Comparison of ENCODE assay signal across 8 mouse cellular contexts in the genomic region with DNA sequence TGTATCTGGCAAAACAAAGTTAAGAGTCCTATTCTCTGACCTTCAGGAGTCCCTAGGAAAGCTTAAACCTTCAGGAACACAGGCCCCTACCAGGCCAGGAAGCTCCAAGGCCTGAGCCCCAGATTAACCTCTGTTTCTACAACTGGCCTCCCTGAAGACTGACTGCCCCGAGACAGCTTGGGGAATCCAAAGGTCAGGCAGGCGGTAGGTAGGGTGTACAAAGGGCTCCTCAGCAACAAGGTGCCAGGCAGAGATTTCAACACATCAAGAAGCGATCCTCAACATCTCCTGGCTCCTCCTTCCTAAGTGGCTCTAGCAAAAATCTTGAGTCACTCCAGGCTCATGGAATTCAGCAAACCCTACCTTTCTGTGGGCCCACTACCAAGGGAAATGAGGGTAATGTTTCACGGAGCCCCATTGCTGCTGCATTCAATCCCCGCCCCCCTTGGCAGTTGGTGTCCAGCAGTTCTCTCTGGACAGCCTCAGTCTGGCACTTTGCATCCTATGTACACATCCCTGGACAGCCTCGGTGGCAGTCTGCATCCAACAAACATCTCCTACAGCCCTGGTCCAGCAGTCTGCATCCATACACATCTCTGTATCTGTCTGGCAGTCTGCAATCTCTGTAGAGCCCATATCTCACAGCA. TPM values are rescaled to one million over a fixed set of nuclear protein-coding genes. Genes with fewer than 3 reads are reported as not detected.
A peak's percentile ranks its signal among the peaks of the same experiment; 100 is the strongest.
DNase-seq lines count a peak whose midpoint lies in the region; ATAC-seq and TF ChIP-seq lines count a peak whose summit lies in the region.

No protein-coding gene starts in this region.

- DNase-seq in heart, postnatal 0 days (ENCODE audit: low spot score), result no peak
- no peak for DNase-seq in heart, adult 8-10 months (ENCODE audit: low spot score)
- DNase-seq in layer of hippocampus, postnatal 10 days (ENCODE audit: low spot score in 2 of 2), result no peak
- DNase-seq in left cerebral cortex, postnatal 25 days (ENCODE audit: low spot score in 2 of 2), result no peak
- no peak for DNase-seq in testis, postnatal 14 days (ENCODE audit: low spot score)

- H3ac ChIP-seq in myocyte (ENCODE audit: control insufficient read depth, insufficient read length), result peak overlapping the region; percentile 31

- H3K4me1 ChIP-seq in heart, postnatal 0 days (ENCODE audit: control insufficient read depth, insufficient read depth), result peaks cover 7% of the 10 kb centered on the region
- H3K4me1 ChIP-seq in embryonic facial prominence, embryonic 15.5 days, result peaks cover 15% of the 10 kb centered on the region
- peaks cover 7% of the 10 kb centered on the region for H3K4me1 ChIP-seq in kidney, embryonic 14.5 days (ENCODE audit: control insufficient read depth, insufficient read depth, low read length)

- no peak for ATAC-seq in heart, postnatal 0 days (ENCODE audit: insufficient read depth, low read depth)
- ATAC-seq in embryonic facial prominence, embryonic 15.5 days (ENCODE audit: insufficient number of reproducible peaks, low FRiP score, low TSS enrichment, low read depth), result no peak
- ATAC-seq in kidney, embryonic 14.5 days (ENCODE audit: low FRiP score, low TSS enrichment), result no peak

- no peak for TF ChIP-seq EP300 in heart, postnatal 0 days (IDR thresholded peaks at IDR 0.05; ENCODE audit: low read depth)

- 49% methylated on average over 6 of the region's 6 CpGs for WGBS in heart, postnatal 0 days
- 55% methylated on average over 6 of the region's 6 CpGs for WGBS in embryonic facial prominence, embryonic 15.5 days
- WGBS in kidney, embryonic 14.5 days, result 43% methylated on average over 6 of the region's 6 CpGs

- peak overlapping the region; percentile 95 for H3K4me3 ChIP-seq in heart, postnatal 0 days (ENCODE audit: low read depth, low read length)
- H3K4me3 ChIP-seq in embryonic facial prominence, embryonic 15.5 days (replicated peaks), result peak overlapping the region; percentile 90
- H3K4me3 ChIP-seq in kidney, embryonic 14.5 days (ENCODE audit: low read length), result peak overlapping the region; percentile 73
- H3K4me3 ChIP-seq in myocyte, result peak overlapping the region; percentile 58

- H3K27me3 ChIP-seq in heart, postnatal 0 days (ENCODE audit: control insufficient read depth, insufficient read depth, low read length), result no peaks in the 10 kb centered on the region
- H3K27me3 ChIP-seq in embryonic facial prominence, embryonic 15.5 days, result no peaks in the 10 kb centered on the region
- no peaks in the 10 kb centered on the region for H3K27me3 ChIP-seq in kidney, embryonic 14.5 days (ENCODE audit: control insufficient read depth, insufficient read depth, low read length)
- H3K27me3 ChIP-seq in myocyte (ENCODE audit: control insufficient read depth, insufficient read depth, insufficient read length), result no peaks in the 10 kb centered on the region

- H3K27ac ChIP-seq in heart, postnatal 0 days (ENCODE audit: low read depth), result no peak overlapping the region; the same call in 1 of the 2 replicates
- 0 out of 2 replicates have a peak overlapping the region, but pooled peaks have one; percentile 65 for H3K27ac ChIP-seq in embryonic facial prominence, embryonic 15.5 days (replicated peaks)
- H3K27ac ChIP-seq in kidney, embryonic 14.5 days (ENCODE audit: low read depth, low read length), result no peak overlapping the region; the same call in none of the 2 replicates

- TF ChIP-seq POLR2A in myocyte (IDR thresholded peaks at IDR 0.05; ENCODE audit: insufficient read length, low read depth), result no peak

- H3K79me2 ChIP-seq in myocyte (ENCODE audit: control insufficient read depth, insufficient read depth), result peaks cover 8% of the 10 kb centered on the region

- H3K36me3 ChIP-seq in heart, postnatal 0 days (replicated peaks; ENCODE audit: control insufficient read depth, insufficient read depth, low read length), result peaks cover 33% of the 10 kb centered on the region
- peaks cover 39% of the 10 kb centered on the region for H3K36me3 ChIP-seq in embryonic facial prominence, embryonic 15.5 days
- peaks cover 30% of the 10 kb centered on the region for H3K36me3 ChIP-seq in kidney, embryonic 14.5 days (ENCODE audit: control insufficient read depth, insufficient read depth, low read length)
- peaks cover 4% of the 10 kb centered on the region for H3K36me3 ChIP-seq in myocyte (ENCODE audit: control insufficient read depth, insufficient read depth)

- intact Hi-C loops in left cerebral cortex, postnatal 25 days (cut with DNase I), result no loop called here

- H3K9me3 ChIP-seq in heart, postnatal 0 days (replicated peaks; ENCODE audit: control insufficient read depth, low read length), result no peaks in the 10 kb centered on the region
- H3K9me3 ChIP-seq in embryonic facial prominence, embryonic 15.5 days (replicated peaks), result no peaks in the 10 kb centered on the region
- H3K9me3 ChIP-seq in kidney, embryonic 14.5 days (ENCODE audit: control insufficient read depth, low read length), result no peaks in the 10 kb centered on the region

- peak overlapping the region; percentile 86 for H3K4me2 ChIP-seq in heart, postnatal 0 days (ENCODE audit: low read depth, low read length)
- peak overlapping the region; percentile 75 for H3K4me2 ChIP-seq in embryonic facial prominence, embryonic 15.5 days (replicated peaks)
- H3K4me2 ChIP-seq in kidney, embryonic 14.5 days (replicated peaks; ENCODE audit: low read depth, low read length), result peak overlapping the region; percentile 79
- H3K4me2 ChIP-seq in myocyte (ENCODE audit: low read depth), result peak overlapping the region; percentile 93

- TF ChIP-seq CTCF in heart, postnatal 0 days (IDR thresholded peaks at IDR 0.05; ENCODE audit: low read depth), result no peak

- peak overlapping the region; percentile 81 for H3K9ac ChIP-seq in heart, postnatal 0 days (replicated peaks; ENCODE audit: low read depth, low read length)
- peak overlapping the region; percentile 83 for H3K9ac ChIP-seq in embryonic facial prominence, embryonic 15.5 days
- peak overlapping the region; percentile 79 for H3K9ac ChIP-seq in kidney, embryonic 14.5 days (ENCODE audit: low read depth, low read length)

TF ChIP-seq in myocyte, 11 proteins besides CTCF, POLR2A, EP300 and RAD21 (continues in another document):
- TF ChIP-seq POLR2AphosphoS2 (IDR thresholded peaks at IDR 0.05; ENCODE audit: insufficient read length, low read depth), result no peak
- no peak for TF ChIP-seq E2F4 (IDR thresholded peaks at IDR 0.05; ENCODE audit: insufficient read depth)
- TF ChIP-seq MAX (IDR thresholded peaks at IDR 0.05; ENCODE audit: low read depth), result no peak
- no peak for TF ChIP-seq SRF (IDR thresholded peaks at IDR 0.05; ENCODE audit: control insufficient read depth, insufficient read length, low read depth)
- no peak for TF ChIP-seq MYOG (IDR thresholded peaks at IDR 0.05; ENCODE audit: control insufficient read depth in 1 of 3, insufficient read depth in 1 of 3, insufficient read length in 2 of 3, low read depth in 2 of 3)
- no peak for TF ChIP-seq TCF12 (IDR thresholded peaks at IDR 0.05; ENCODE audit: insufficient read depth, poor library complexity, severe bottlenecking)
- no peak for TF ChIP-seq MYOD1 (IDR thresholded peaks at IDR 0.05; ENCODE audit: control insufficient read depth in 1 of 3, insufficient read length in 2 of 3, low read depth in 2 of 3)
- TF ChIP-seq REST (IDR thresholded peaks at IDR 0.05; ENCODE audit: insufficient read depth, insufficient read length), result no peak
- no peak for TF ChIP-seq TCF3 (IDR thresholded peaks at IDR 0.05; ENCODE audit: insufficient read length, low read depth)

RNA-seq across cellular contexts. Expression of a gene that starts 0.9 kb away (rescaled TPM):
- total RNA-seq in heart, postnatal 0 days (2014; rRNA removed; ENCODE audit: low replicate concordance), result 47.2 and 55.1 TPM in 2 replicates
- polyA plus RNA-seq in heart, postnatal 0 days (2015; fragmentation: Nextera tagmentation; extraction: Ambion mirVana), result 30.0 and 32.1 TPM in 2 replicates
- 10 to 100 TPM; 22.9 to 24.5 (median 23.3) TPM for total RNA-seq in heart, adult 8-10 months (2022)
- 66.9 and 67.1 TPM in 2 replicates for polyA plus RNA-seq in embryonic facial prominence, embryonic 15.5 days (2015; fragmentation: Nextera tagmentation; extraction: Ambion mirVana)
- polyA plus RNA-seq in kidney, embryonic 14.5 days (2014; fragmentation: Nextera tagmentation; extraction: Ambion mirVana), result 64.1 and 64.3 TPM in 2 replicates
- polyA plus RNA-seq in myocyte (2012; fragmentation: generic; extraction: Trizol), result 32.1 TPM
- 10 to 100 TPM; 64.8 to 64.9 TPM for total RNA-seq in layer of hippocampus, postnatal 10 days (2021)
- 10 to 100 TPM; 51.6 to 55.8 TPM for total RNA-seq in left cerebral cortex, postnatal 25 days (2021)

RNA-seq across cellular contexts. Expression of a gene that starts 22.6 kb away (rescaled TPM):
- total RNA-seq in heart, postnatal 0 days (2014; rRNA removed; ENCODE audit: low replicate concordance), result 19.8 and 21.4 TPM in 2 replicates
- 6.7 and 7.4 TPM in 2 replicates for polyA plus RNA-seq in heart, postnatal 0 days (2015; fragmentation: Nextera tagmentation; extraction: Ambion mirVana)
- 10 to 100 TPM; 12.5 to 15.0 (median 14.0) TPM for total RNA-seq in heart, adult 8-10 months (2022)
- 25.1 and 26.3 TPM in 2 replicates for polyA plus RNA-seq in embryonic facial prominence, embryonic 15.5 days (2015; fragmentation: Nextera tagmentation; extraction: Ambion mirVana)
- 22.3 and 24.4 TPM in 2 replicates for polyA plus RNA-seq in kidney, embryonic 14.5 days (2014; fragmentation: Nextera tagmentation; extraction: Ambion mirVana)
- polyA plus RNA-seq in myocyte (2012; fragmentation: generic; extraction: Trizol), result 14.7 TPM
- 10 to 100 TPM; 28.2 to 28.5 TPM for total RNA-seq in layer of hippocampus, postnatal 10 days (2021)
- total RNA-seq in left cerebral cortex, postnatal 25 days (2021), result 10 to 100 TPM; 21.4 to 24.4 TPM

RNA-seq across cellular contexts. Expression of a gene that starts 28.2 kb away (rescaled TPM):
- total RNA-seq in heart, postnatal 0 days (2014; rRNA removed; ENCODE audit: low replicate concordance), result 46.7 and 56.4 TPM in 2 replicates
- polyA plus RNA-seq in heart, postnatal 0 days (2015; fragmentation: Nextera tagmentation; extraction: Ambion mirVana), result 20.8 and 23.4 TPM in 2 replicates
- 10 to 100 TPM; 75.1 to 88.9 (median 80.2) TPM for total RNA-seq in heart, adult 8-10 months (2022)
- 31.6 and 33.9 TPM in 2 replicates for polyA plus RNA-seq in embryonic facial prominence, embryonic 15.5 days (2015; fragmentation: Nextera tagmentation; extraction: Ambion mirVana)
- polyA plus RNA-seq in kidney, embryonic 14.5 days (2014; fragmentation: Nextera tagmentation; extraction: Ambion mirVana), result 12.4 and 21.3 TPM in 2 replicates
- 60.7 TPM for polyA plus RNA-seq in myocyte (2012; fragmentation: generic; extraction: Trizol)
- 10 to 100 TPM; 75.1 to 78.9 TPM for total RNA-seq in layer of hippocampus, postnatal 10 days (2021)
- 10 to 100 TPM; 82.6 to 82.8 TPM for total RNA-seq in left cerebral cortex, postnatal 25 days (2021)

RNA-seq across cellular contexts. Expression of a gene that starts 28.9 kb away (rescaled TPM):
- 248 and 262 TPM in 2 replicates for total RNA-seq in heart, postnatal 0 days (2014; rRNA removed; ENCODE audit: low replicate concordance)
- 330 and 353 TPM in 2 replicates for polyA plus RNA-seq in heart, postnatal 0 days (2015; fragmentation: Nextera tagmentation; extraction: Ambion mirVana)
- total RNA-seq in heart, adult 8-10 months (2022), result 100 to 1,000 TPM; 221 to 257 (median 231) TPM
- polyA plus RNA-seq in embryonic facial prominence, embryonic 15.5 days (2015; fragmentation: Nextera tagmentation; extraction: Ambion mirVana), result 450 and 462 TPM in 2 replicates
- 142 and 529 TPM in 2 replicates for polyA plus RNA-seq in kidney, embryonic 14.5 days (2014; fragmentation: Nextera tagmentation; extraction: Ambion mirVana)
- polyA plus RNA-seq in myocyte (2012; fragmentation: generic; extraction: Trizol), result 253 TPM
- total RNA-seq in layer of hippocampus, postnatal 10 days (2021), result 100 to 1,000 TPM; 237 to 239 TPM
- total RNA-seq in left cerebral cortex, postnatal 25 days (2021), result 100 to 1,000 TPM; 213 to 214 TPM
